Mouse (Mus musculus): ENCODE results near the gene Lgr6.

- no peak for TF ChIP-seq CTCF (IDR thresholded peaks at IDR 0.05; ENCODE audit: insufficient read depth, low read depth, low read length)
- TF ChIP-seq POLR2A (IDR thresholded peaks at IDR 0.05; ENCODE audit: insufficient read depth, low read depth, low read length), result no peak
Measured at GRCm38 (mm10) chr1:134949946-134950345, 155.1 kb downstream of the Lgr6 start.
